Mouse (Mus musculus): ENCODE data around the gene Lpar3. TPM values are rescaled to one million over a fixed set of nuclear protein-coding genes. Genes with fewer than 3 reads are reported as not detected.

Lpar3 gene
- polyA plus RNA-seq, 1 experiment from 2014 or later = 0.78 TPM

GRCm38 (mm10) chr3:146264146-146264545 lies 43.4 kb downstream of the Lpar3 start:
- ATAC-seq (ENCODE audit: low FRiP score) = no peak

GRCm38 (mm10) chr3:146265545-146266130 lies 44.9 kb downstream of the Lpar3 start:
- no peaks in the 10 kb centered on the region for H3K36me3 ChIP-seq
- no peak overlapping the region for H3K27ac ChIP-seq (replicated peaks)
- no peaks in the 10 kb centered on the region for H3K9me3 ChIP-seq (replicated peaks)
- no peaks in the 10 kb centered on the region for H3K4me1 ChIP-seq
- H3K27me3 ChIP-seq (replicated peaks) = no peaks in the 10 kb centered on the region
- no peak overlapping the region for H3K4me2 ChIP-seq
- ATAC-seq (ENCODE audit: low FRiP score) = no peak
- no peak overlapping the region for H3K9ac ChIP-seq (replicated peaks)
- WGBS = 76% methylated on average over 12 of the region's 12 CpGs
- no peak overlapping the region for H3K4me3 ChIP-seq (replicated peaks)

More at GRCm38 (mm10) chr3:146264146-146264545, 43.4 kb downstream of the Lpar3 start:
- WGBS = 88% methylated on average over 10 of the region's 10 CpGs
- no peak overlapping the region for H3K4me2 ChIP-seq
- H3K9ac ChIP-seq (replicated peaks) = no peak overlapping the region
- no peak overlapping the region for H3K4me3 ChIP-seq (replicated peaks)
- H3K4me1 ChIP-seq = no peaks in the 10 kb centered on the region
- H3K27ac ChIP-seq (replicated peaks) = no peak overlapping the region
- no peaks in the 10 kb centered on the region for H3K27me3 ChIP-seq (replicated peaks)
- H3K36me3 ChIP-seq = no peaks in the 10 kb centered on the region
- H3K9me3 ChIP-seq (replicated peaks) = no peaks in the 10 kb centered on the region

GRCm38 (mm10) chr3:146268024-146268801 lies 47.5 kb downstream of the Lpar3 start:
- H3K36me3 ChIP-seq = no peaks in the 10 kb centered on the region
- H3K4me2 ChIP-seq = 0 out of 2 replicates have a peak overlapping the region, but pooled peaks have one; percentile 13
- no peak overlapping the region for H3K9ac ChIP-seq (replicated peaks)
- H3K4me3 ChIP-seq (replicated peaks) = no peak overlapping the region
- ATAC-seq (ENCODE audit: low FRiP score) = peak; percentile 87
- no peaks in the 10 kb centered on the region for H3K9me3 ChIP-seq (replicated peaks)
- 71% methylated on average over 14 of the region's 14 CpGs for WGBS
- no peaks in the 10 kb centered on the region for H3K4me1 ChIP-seq
- H3K27me3 ChIP-seq (replicated peaks) = no peaks in the 10 kb centered on the region
- 0 out of 2 replicates have a peak overlapping the region, but pooled peaks have one; percentile 5 for H3K27ac ChIP-seq (replicated peaks)

- WGBS = 80% methylated on average over 5 of the region's 5 CpGs
- H3K4me3 ChIP-seq (replicated peaks) = no peak overlapping the region
Measured at GRCm38 (mm10) chr3:146274503-146274902, 53.7 kb downstream of the Lpar3 start.

GRCm38 (mm10) chr3:146275360-146276025 lies 54.7 kb downstream of the Lpar3 start:
- 73% methylated on average over 11 of the region's 11 CpGs for WGBS
- Histone ChIP-seq H3K4me3 (replicated peaks) (no peak overlapping the region), H3K36me3 (no peaks in the 10 kb centered on the region), H3K9ac (replicated peaks) (no peak overlapping the region), H3K4me1 (0 out of 2 replicates have a peak, but pooled peaks cover 3% of the 10 kb centered on the region), H3K27ac (replicated peaks) (no peak overlapping the region), H3K27me3 (replicated peaks) (no peaks in the 10 kb centered on the region), H3K4me2 (no peak overlapping the region), H3K9me3 (replicated peaks) (no peaks in the 10 kb centered on the region)
- ATAC-seq (ENCODE audit: low FRiP score) = no peak

More at GRCm38 (mm10) chr3:146274503-146274902, 53.7 kb downstream of the Lpar3 start:
- Histone ChIP-seq H3K36me3 (no peaks in the 10 kb centered on the region), H3K4me2 (no peak overlapping the region), H3K4me1 (0 out of 2 replicates have a peak, but pooled peaks cover 3% of the 10 kb centered on the region), H3K27me3 (replicated peaks) (no peaks in the 10 kb centered on the region), H3K9ac (replicated peaks) (no peak overlapping the region), H3K9me3 (replicated peaks) (no peaks in the 10 kb centered on the region), H3K27ac (replicated peaks) (no peak overlapping the region)
- ATAC-seq (ENCODE audit: low FRiP score) = no peak

GRCm38 (mm10) chr3:146276026-146276409 lies 55.3 kb downstream of the Lpar3 start:
- ATAC-seq (ENCODE audit: low FRiP score) = no peak
- 0 out of 2 replicates have a peak, but pooled peaks cover 3% of the 10 kb centered on the region for H3K4me1 ChIP-seq
- WGBS = 35% methylated on average over 4 of the region's 4 CpGs
- no peak overlapping the region for H3K27ac ChIP-seq (replicated peaks)
- H3K4me3 ChIP-seq (replicated peaks) = no peak overlapping the region
- no peaks in the 10 kb centered on the region for H3K27me3 ChIP-seq (replicated peaks)
- no peak overlapping the region for H3K9ac ChIP-seq (replicated peaks)
- H3K36me3 ChIP-seq = no peaks in the 10 kb centered on the region
- no peak overlapping the region for H3K4me2 ChIP-seq
- no peaks in the 10 kb centered on the region for H3K9me3 ChIP-seq (replicated peaks)

- Histone ChIP-seq H3K27me3 (replicated peaks) (no peaks in the 10 kb centered on the region), H3K9ac (replicated peaks) (no peak overlapping the region), H3K4me3 (replicated peaks) (no peak overlapping the region), H3K4me1 (0 out of 2 replicates have a peak, but pooled peaks cover 3% of the 10 kb centered on the region), H3K36me3 (no peaks in the 10 kb centered on the region), H3K27ac (replicated peaks) (no peak overlapping the region), H3K4me2 (no peak overlapping the region), H3K9me3 (replicated peaks) (no peaks in the 10 kb centered on the region)
- WGBS = 97% methylated on average over 4 of the region's 4 CpGs
- ATAC-seq (ENCODE audit: low FRiP score) = no peak
Measured at GRCm38 (mm10) chr3:146276991-146277390, 56.2 kb downstream of the Lpar3 start.

- WGBS = 78% methylated on average over 11 of the region's 11 CpGs
- Histone ChIP-seq H3K4me2 (no peak overlapping the region), H3K9me3 (replicated peaks) (no peaks in the 10 kb centered on the region), H3K27me3 (replicated peaks) (no peaks in the 10 kb centered on the region), H3K27ac (replicated peaks) (no peak overlapping the region), H3K4me1 (0 out of 2 replicates have a peak, but pooled peaks cover 3% of the 10 kb centered on the region), H3K36me3 (no peaks in the 10 kb centered on the region), H3K9ac (replicated peaks) (no peak overlapping the region), H3K4me3 (replicated peaks) (no peak overlapping the region)
- no peak for ATAC-seq (ENCODE audit: low FRiP score)
Measured at GRCm38 (mm10) chr3:146277456-146277855, 56.7 kb downstream of the Lpar3 start.

- Histone ChIP-seq H3K9ac (replicated peaks) (no peak overlapping the region), H3K4me1 (0 out of 2 replicates have a peak, but pooled peaks cover 3% of the 10 kb centered on the region), H3K9me3 (replicated peaks) (no peaks in the 10 kb centered on the region), H3K27ac (replicated peaks) (no peak overlapping the region), H3K27me3 (replicated peaks) (no peaks in the 10 kb centered on the region), H3K4me2 (no peak overlapping the region), H3K36me3 (no peaks in the 10 kb centered on the region), H3K4me3 (replicated peaks) (no peak overlapping the region)
- WGBS = 55% methylated on average over 13 of the region's 13 CpGs
- ATAC-seq (ENCODE audit: low FRiP score) = no peak
Measured at GRCm38 (mm10) chr3:146278195-146279140, 57.7 kb downstream of the Lpar3 start.

- H3K4me2 ChIP-seq = no peak overlapping the region
- H3K9ac ChIP-seq (replicated peaks) = no peak overlapping the region
- no peak overlapping the region for H3K27ac ChIP-seq (replicated peaks)
- no peak for ATAC-seq (ENCODE audit: low FRiP score)
- no peaks in the 10 kb centered on the region for H3K9me3 ChIP-seq (replicated peaks)
- no peaks in the 10 kb centered on the region for H3K27me3 ChIP-seq (replicated peaks)
- peaks cover 3% of the 10 kb centered on the region; the same call in 1 of the 2 replicates for H3K4me1 ChIP-seq
- H3K4me3 ChIP-seq (replicated peaks) = no peak overlapping the region
- no peaks in the 10 kb centered on the region for H3K36me3 ChIP-seq
- 52% methylated on average over 3 of the region's 3 CpGs for WGBS
Measured at GRCm38 (mm10) chr3:146283732-146284361, 63.1 kb downstream of the Lpar3 start.
